Mouse (Mus musculus) MEL (cell line): ENCODE results near the gene Itpr1. TPM values are rescaled to one million over a fixed set of nuclear protein-coding genes. Genes with fewer than 3 reads are reported as not detected.

Experiments
- DNase-seq: peaks from one replicate; pipeline ENCODE4 v3.0.0; 2011; ENCODE audit warnings: low read depth, low spot score
- H3K27ac ChIP-seq: 2 replicates; pipeline ENCODE4 v1.5.1; 2012; ENCODE audit warnings: low read depth, mild to moderate bottlenecking, control low read depth, low read length, moderate library complexity; ENCODE audit not compliant: control insufficient read depth
- H3K27me3 ChIP-seq, 2 experiments: fragments of 150-350 bp in 1 of 2; sonication (generic) in 1 of 2; 2 replicates each; pipeline ENCODE4 v1.6.1; 2012; ENCODE audit warnings: low read length in 2 of 2, mild to moderate bottlenecking in 2 of 2, improper control_type of control experiment in 1 of 2, moderate library complexity in 1 of 2; ENCODE audit not compliant: insufficient read depth in 2 of 2, control insufficient read depth in 1 of 2
- H3K36me3 ChIP-seq, 2 experiments: 2 replicates each; pipeline ENCODE4 v1.6.1; 2012 to 2014; ENCODE audit warnings: low read length in 2 of 2, improper control_type of control experiment in 1 of 2, inconsistent platforms in 1 of 2, mild to moderate bottlenecking in 1 of 2; ENCODE audit not compliant: insufficient read depth in 2 of 2, control insufficient read depth in 1 of 2
- H3K4me1 ChIP-seq, 2 experiments: fragments of 150-350 bp in 1 of 2; sonication (generic) in 1 of 2; 2 replicates each; pipeline ENCODE4 v1.6.1; 2012; ENCODE audit warnings: low read length in 2 of 2, improper control_type of control experiment in 1 of 2, mild to moderate bottlenecking in 1 of 2; ENCODE audit not compliant: insufficient read depth in 2 of 2, control insufficient read depth in 1 of 2
- H3K4me3 ChIP-seq, 2 experiments: fragments of 150-350 bp in 1 of 2; sonication (generic) in 1 of 2; 2 replicates each; pipeline ENCODE4 v1.5.1; 2012; ENCODE audit warnings: low read depth in 2 of 2, low read length in 2 of 2, mild to moderate bottlenecking in 2 of 2, moderate library complexity in 2 of 2, control low read depth in 1 of 2, improper control_type of control experiment in 1 of 2; ENCODE audit not compliant: control insufficient read depth in 1 of 2, insufficient read depth in 1 of 2
- H3K79me2 ChIP-seq: 2 replicates; pipeline ENCODE4 v1.6.1; 2012; ENCODE audit warnings: mild to moderate bottlenecking, low read length, moderate library complexity; ENCODE audit not compliant: control insufficient read depth, poor library complexity, insufficient read depth
- H3K9ac ChIP-seq: 2 replicates; pipeline ENCODE4 v1.6.1; 2012; ENCODE audit warnings: low read depth, mild to moderate bottlenecking, control low read depth, low read length, moderate library complexity; ENCODE audit not compliant: control insufficient read depth, poor library complexity, severe bottlenecking
- H3K9me3 ChIP-seq: fragments of 150-350 bp; sonication (generic); replicated peaks from 2 replicates; pipeline ENCODE4 v1.6.1; 2012; ENCODE audit warnings: mild to moderate bottlenecking, low read length, improper control_type of control experiment, moderate library complexity; ENCODE audit not compliant: insufficient read depth
- BHLHE40 ChIP-seq: IDR thresholded peaks from 2 replicates; pipeline ENCODE4 v1.6.1; 2012; ENCODE audit warnings: low read depth, mild to moderate bottlenecking, inconsistent platforms, low read length, improper control_type of control experiment, borderline replicate concordance
- CHD2 ChIP-seq: IDR thresholded peaks from 2 replicates; pipeline ENCODE4 v1.6.1; 2011; ENCODE audit warnings: low read length, improper control_type of control experiment
- CTCF ChIP-seq, 3 experiments: IDR thresholded peaks in 2 of 3; conservative IDR thresholded peaks in 1 of 3; 2 replicates each; pipeline ENCODE4 v1.5.1; 2011 to 2012; ENCODE audit warnings: low read length in 3 of 3, low read depth in 2 of 3, mild to moderate bottlenecking in 2 of 3, improper control_type of control experiment in 1 of 3, inconsistent platforms in 1 of 3, mixed read lengths in 1 of 3, moderate library complexity in 1 of 3; ENCODE audit not compliant: control insufficient read depth in 1 of 3, insufficient read depth in 1 of 3, poor library complexity in 1 of 3, severe bottlenecking in 1 of 3
- E2F4 ChIP-seq: IDR thresholded peaks from 2 replicates; pipeline ENCODE4 v1.6.1; 2011; ENCODE audit warnings: low read depth, low read length, improper control_type of control experiment, borderline replicate concordance
- ELF1 ChIP-seq: IDR thresholded peaks from 2 replicates; pipeline ENCODE4 v1.6.1; 2014; ENCODE audit warnings: low read depth, mild to moderate bottlenecking, inconsistent platforms, low read length, improper control_type of control experiment, moderate library complexity
- EP300 ChIP-seq, 2 experiments: IDR thresholded peaks; 2 replicates each; pipeline ENCODE4 v1.6.1; 2011; ENCODE audit warnings: improper control_type of control experiment in 2 of 2, low read length in 2 of 2, low read depth in 1 of 2, mild to moderate bottlenecking in 1 of 2
- ETS1 ChIP-seq: IDR thresholded peaks from 2 replicates; pipeline ENCODE4 v1.6.1; 2012; ENCODE audit warnings: low read depth, mild to moderate bottlenecking, inconsistent platforms, low read length, improper control_type of control experiment, moderate library complexity
- GABPA ChIP-seq: IDR thresholded peaks from 2 replicates; pipeline ENCODE4 v1.6.1; 2012; ENCODE audit warnings: low read depth, mild to moderate bottlenecking, inconsistent platforms, low read length, improper control_type of control experiment, moderate library complexity
- GATA1 ChIP-seq: IDR thresholded peaks from 2 replicates; pipeline ENCODE4 v1.6.1; 2011; ENCODE audit warnings: low read depth, low read length, improper control_type of control experiment
- HCFC1 ChIP-seq: IDR thresholded peaks from 2 replicates; pipeline ENCODE4 v1.6.1; 2012; ENCODE audit warnings: low read depth, mild to moderate bottlenecking, inconsistent platforms, low read length, improper control_type of control experiment, moderate library complexity
- JUND ChIP-seq: IDR thresholded peaks from 2 replicates; pipeline ENCODE4 v1.6.1; 2011; ENCODE audit warnings: low read depth, mild to moderate bottlenecking, improper control_type of control experiment, low read length
- KAT2A ChIP-seq: conservative IDR thresholded peaks from 2 replicates; pipeline ENCODE4 v1.6.1; 2012; ENCODE audit warnings: low read depth, low read length, improper control_type of control experiment, inconsistent platforms
- MAFK ChIP-seq: IDR thresholded peaks from 2 replicates; pipeline ENCODE4 v1.6.1; 2011; ENCODE audit warnings: low read depth, mild to moderate bottlenecking, low read length, improper control_type of control experiment, borderline replicate concordance
- MAZ ChIP-seq: IDR thresholded peaks from 2 replicates; pipeline ENCODE4 v1.6.1; 2012; ENCODE audit warnings: low read depth, mild to moderate bottlenecking, inconsistent platforms, low read length, improper control_type of control experiment
- MEF2A ChIP-seq: IDR thresholded peaks from 2 replicates; pipeline ENCODE4 v1.6.1; 2014; ENCODE audit warnings: low read depth, mild to moderate bottlenecking, inconsistent platforms, low read length, improper control_type of control experiment; ENCODE audit not compliant: poor library complexity, insufficient replicate concordance, severe bottlenecking; ENCODE audit errors: extremely low read depth
- MYC ChIP-seq: IDR thresholded peaks from 2 replicates; pipeline ENCODE4 v1.6.1; 2011; ENCODE audit warnings: low read depth, mild to moderate bottlenecking, low read length, improper control_type of control experiment, moderate library complexity
- NELFE ChIP-seq: IDR thresholded peaks from 2 replicates; pipeline ENCODE4 v1.6.1; 2011; ENCODE audit warnings: low read depth, low read length, improper control_type of control experiment
- NRF1 ChIP-seq: IDR thresholded peaks from 2 replicates; pipeline ENCODE4 v1.6.1; 2014; ENCODE audit warnings: low read depth, mild to moderate bottlenecking, inconsistent platforms, low read length, improper control_type of control experiment, moderate library complexity; ENCODE audit not compliant: poor library complexity, insufficient read depth, severe bottlenecking
- POLR2A ChIP-seq, 2 experiments: IDR thresholded peaks; 2 replicates each; pipeline ENCODE4 v1.6.1; 2011 to 2012; ENCODE audit warnings: low read length in 2 of 2, mild to moderate bottlenecking in 2 of 2, control low read depth in 1 of 2, improper control_type of control experiment in 1 of 2, low read depth in 1 of 2, moderate library complexity in 1 of 2; ENCODE audit not compliant: control insufficient read depth in 1 of 2, insufficient read depth in 1 of 2, poor library complexity in 1 of 2
- POLR2AphosphoS5 ChIP-seq: IDR thresholded peaks from 2 replicates; pipeline ENCODE4 v1.6.1; 2012; ENCODE audit warnings: low read depth, borderline replicate concordance, mild to moderate bottlenecking, inconsistent platforms, low read length, moderate library complexity, mixed read lengths
- RAD21 ChIP-seq: IDR thresholded peaks from 2 replicates; pipeline ENCODE4 v1.6.1; 2011; ENCODE audit warnings: mild to moderate bottlenecking, low read depth, low read length, improper control_type of control experiment
- TAL1 ChIP-seq: IDR thresholded peaks from 2 replicates; pipeline ENCODE4 v1.6.1; 2012; ENCODE audit warnings: mild to moderate bottlenecking, inconsistent platforms, low read length, moderate library complexity, mixed read lengths
- TBP ChIP-seq: IDR thresholded peaks from 2 replicates; pipeline ENCODE4 v1.8.0; 2011; ENCODE audit warnings: low read depth, low read length, improper control_type of control experiment
- USF2 ChIP-seq, 2 experiments: IDR thresholded peaks; 2 replicates each; pipeline ENCODE4 v1.6.1; 2011 to 2012; ENCODE audit warnings: improper control_type of control experiment in 2 of 2, low read length in 2 of 2, borderline replicate concordance in 1 of 2, inconsistent platforms in 1 of 2, low read depth in 1 of 2, mild to moderate bottlenecking in 1 of 2; ENCODE audit not compliant: insufficient read depth in 1 of 2
- polyA plus RNA-seq, 2 experiments: library from polyadenylated mRNA; stranded (reverse) in 1 of 2; unstranded in 1 of 2; fragments of >175 nt in 1 of 2; fragments of >200 nt in 1 of 2; gene quantifications; 2 replicates each; pipeline versions ENCODE4 v1.2.1 to v1.2.4; 2012; ENCODE audit warnings: low replicate concordance in 2 of 2, low read depth in 1 of 2; ENCODE audit not compliant: insufficient read length in 2 of 2, insufficient read depth in 1 of 2, missing spikeins in 1 of 2
- total RNA-seq: library from RNA; depleted of rRNA; stranded (reverse); fragments of 300-350 nt; gene quantifications from 2 replicates; pipeline ENCODE4 v1.2.3, GENCODE M21; 2012

The Itpr1 gene
- total and polyA plus RNA-seq, 3 experiments = 15.6 to 19.0 TPM; not detected in 1

DNA sequence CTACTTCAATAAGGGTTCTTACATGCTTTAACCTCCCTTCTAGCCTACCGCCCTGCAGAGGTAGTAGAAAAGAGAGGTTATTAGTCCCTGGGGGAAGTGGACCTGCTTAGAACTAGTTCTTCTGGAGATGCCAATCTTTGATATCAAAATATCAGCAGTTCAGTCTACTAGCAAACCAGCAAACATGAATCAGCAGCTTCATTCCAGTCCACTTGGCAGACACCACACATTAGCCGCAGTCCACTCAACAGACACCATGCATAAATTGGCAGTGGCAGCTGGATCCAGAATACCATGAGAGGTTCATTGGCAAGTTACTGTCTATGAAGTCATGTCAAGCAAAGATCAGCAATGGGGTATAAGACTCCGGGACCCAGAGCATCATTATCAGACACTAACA lies 71.8 kb downstream of the Itpr1 start:
- TF ChIP-seq POLR2A (IDR thresholded peaks at IDR 0.05; ENCODE audit: control insufficient read depth in 1 of 2, insufficient read depth in 1 of 2, low read depth in 1 of 2, low read length in 2 of 2, poor library complexity in 1 of 2) = no peak
- no peak for TF ChIP-seq GABPA
- no peak for TF ChIP-seq ETS1
- no peak for TF ChIP-seq MYC
- TF ChIP-seq BHLHE40 = no peak
- TF ChIP-seq GATA1 = no peak
- no peak for TF ChIP-seq RAD21
- no peak for TF ChIP-seq EP300 (IDR thresholded peaks at IDR 0.05; ENCODE audit: low read depth in 1 of 2, low read length in 2 of 2)
- TF ChIP-seq CHD2 = no peak
- Histone ChIP-seq H3K27me3 (no peaks in the 10 kb centered on the region), H3K36me3 (peaks cover 0 to 1% of the 10 kb centered on the region in 2 experiments; a peak in 1 of 4 replicates), H3K79me2 (no peaks in the 10 kb centered on the region), H3K4me1 (no peaks in the 10 kb centered on the region), H3K9me3 (no peaks in the 10 kb centered on the region), H3K9ac (no peak overlapping the region), H3K27ac (no peak overlapping the region), H3K4me3 (no peak overlapping the region)
- no peak for DNase-seq

DNA sequence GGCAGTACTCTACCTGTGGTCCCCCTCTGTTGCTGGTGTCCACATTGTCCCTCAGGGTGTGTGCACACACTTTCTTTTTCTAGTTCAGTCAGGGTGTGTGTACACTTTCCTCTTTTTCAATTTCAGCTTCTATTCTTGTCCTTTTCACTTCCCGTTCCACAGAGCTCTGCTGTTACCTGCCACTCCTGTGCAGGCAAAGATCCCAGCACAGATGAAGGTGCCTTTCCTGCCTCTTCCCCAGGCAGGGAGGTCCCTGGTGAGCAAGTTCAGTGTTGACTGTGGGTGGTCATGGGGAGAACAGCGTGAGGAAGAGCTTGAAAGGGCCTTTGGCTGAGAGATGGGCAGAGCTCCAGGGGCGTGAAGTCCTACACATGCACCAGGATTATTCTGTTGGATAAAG lies 76.1 kb downstream of the Itpr1 start:
- Histone ChIP-seq H3K9ac (no peak overlapping the region), H3K27me3 (no peaks in the 10 kb centered on the region), H3K27ac (no peak overlapping the region), H3K9me3 (no peaks in the 10 kb centered on the region), H3K4me1 (no peaks in the 10 kb centered on the region), H3K79me2 (no peaks in the 10 kb centered on the region), H3K36me3 (peaks cover 0 to 1% of the 10 kb centered on the region in 2 experiments; a peak in 1 of 4 replicates), H3K4me3 (no peak overlapping the region)
- DNase-seq = no peak
- no peak for TF ChIP-seq NELFE
- no peak for TF ChIP-seq NRF1
- TF ChIP-seq BHLHE40 = no peak
- no peak for TF ChIP-seq GABPA
- no peak for TF ChIP-seq MAFK
- TF ChIP-seq ELF1 = no peak
- no peak for TF ChIP-seq TBP
- TF ChIP-seq KAT2A = no peak
- TF ChIP-seq MAZ = no peak
- no peak for TF ChIP-seq MEF2A
- no peak for TF ChIP-seq HCFC1
- TF ChIP-seq USF2 (IDR thresholded peaks at IDR 0.05; ENCODE audit: borderline replicate concordance in 1 of 2, insufficient read depth in 1 of 2, low read depth in 1 of 2, low read length in 2 of 2) = no peak
- TF ChIP-seq CTCF (IDR thresholded peaks at IDR 0.05 in 2 of 3, conservative IDR thresholded peaks at IDR 0.05 in 1 of 3; ENCODE audit: control insufficient read depth in 1 of 3, insufficient read depth in 1 of 3, low read depth in 2 of 3, low read length in 3 of 3, poor library complexity in 1 of 3, severe bottlenecking in 1 of 3) = no peak
- TF ChIP-seq TAL1 = no peak
- no peak for TF ChIP-seq EP300 (IDR thresholded peaks at IDR 0.05; ENCODE audit: low read depth in 1 of 2, low read length in 2 of 2)
- no peak for TF ChIP-seq JUND
- no peak for TF ChIP-seq E2F4
- no peak for TF ChIP-seq POLR2A (IDR thresholded peaks at IDR 0.05; ENCODE audit: control insufficient read depth in 1 of 2, insufficient read depth in 1 of 2, low read depth in 1 of 2, low read length in 2 of 2, poor library complexity in 1 of 2)
- no peak for TF ChIP-seq POLR2AphosphoS5
